Mouse (Mus musculus): Measurements from ENCODE around the gene Jak2. TPM values are rescaled to one million over a fixed set of nuclear protein-coding genes. Genes with fewer than 3 reads are reported as not detected.

Jak2 gene
- total RNA-seq, 2 experiments from 2014 or later = 20.0 to 24.5 TPM

GRCm38 (mm10) chr19:29252831-29253545 lies 1.4 kb downstream of the Jak2 start:
- DNase-seq (ENCODE audit: low spot score) = no peak

- peak; percentile 87 for DNase-seq (ENCODE audit: low spot score)
Measured at GRCm38 (mm10) chr19:29253728-29254127, 2.1 kb downstream of the Jak2 start.

GRCm38 (mm10) chr19:29254671-29255070 lies 3.0 kb downstream of the Jak2 start:
- DNase-seq (ENCODE audit: low spot score) = no peak

- no peak for DNase-seq (ENCODE audit: low spot score)
Measured at GRCm38 (mm10) chr19:29255327-29256027, 3.8 kb downstream of the Jak2 start.

- no peak for DNase-seq (ENCODE audit: low spot score)
Measured at GRCm38 (mm10) chr19:29261638-29262037, 10.0 kb downstream of the Jak2 start.

GRCm38 (mm10) chr19:29263492-29263891 lies 11.9 kb downstream of the Jak2 start:
- DNase-seq (ENCODE audit: low spot score) = no peak

- peak; percentile 87 for DNase-seq (ENCODE audit: low spot score)
Measured at GRCm38 (mm10) chr19:29265538-29265937, 13.9 kb downstream of the Jak2 start.

- no peak for DNase-seq (ENCODE audit: low spot score)
Measured at GRCm38 (mm10) chr19:29267075-29267868, 15.6 kb downstream of the Jak2 start.

- no peak for DNase-seq (ENCODE audit: low spot score)
Measured at GRCm38 (mm10) chr19:29268788-29269321, 17.2 kb downstream of the Jak2 start.

GRCm38 (mm10) chr19:29270226-29270625 lies 18.6 kb downstream of the Jak2 start:
- DNase-seq (ENCODE audit: low spot score) = no peak

GRCm38 (mm10) chr19:29271147-29271578 lies 19.5 kb downstream of the Jak2 start:
- peak; percentile 60 for DNase-seq (ENCODE audit: low spot score)

- DNase-seq (ENCODE audit: low spot score) = no peak
Measured at GRCm38 (mm10) chr19:29272011-29272809, 20.6 kb downstream of the Jak2 start.

- DNase-seq (ENCODE audit: low spot score) = no peak
Measured at GRCm38 (mm10) chr19:29276414-29276813, 24.8 kb downstream of the Jak2 start.

- no peak for DNase-seq (ENCODE audit: low spot score)
Measured at GRCm38 (mm10) chr19:29278944-29279587, 27.4 kb downstream of the Jak2 start.

- no peak for DNase-seq (ENCODE audit: low spot score)
Measured at GRCm38 (mm10) chr19:29285451-29285869, 33.8 kb downstream of the Jak2 start.

- DNase-seq (ENCODE audit: low spot score) = peak; percentile 34
Measured at GRCm38 (mm10) chr19:29287863-29288262, 36.2 kb downstream of the Jak2 start.

- no peak for DNase-seq (ENCODE audit: low spot score)
Measured at GRCm38 (mm10) chr19:29291532-29291931, 39.9 kb downstream of the Jak2 start.

GRCm38 (mm10) chr19:29292546-29292945 lies 40.9 kb downstream of the Jak2 start:
- no peak for DNase-seq (ENCODE audit: low spot score)

GRCm38 (mm10) chr19:29294756-29295155 lies 43.1 kb downstream of the Jak2 start:
- no peak for DNase-seq (ENCODE audit: low spot score)

GRCm38 (mm10) chr19:29296166-29296565 lies 44.5 kb downstream of the Jak2 start:
- no peak for DNase-seq (ENCODE audit: low spot score)

All from gastrocnemius, adult 18-20 months (tissue).